Mouse (Mus musculus) lung, adult 18-20 months (tissue): ENCODE measurements around the gene Mov10.
A peak's percentile ranks its signal among the peaks of the same experiment; 100 is the strongest.
"Not testable (repeated sequence)": the region's sequence is repeated elsewhere in the genome, so short reads cannot be mapped to it uniquely, and the experiment has no call there.

ENCODE experiments used
- DNase-seq, 2 experiments: peaks; one replicate each; pipeline ENCODE4 v3.0.0; 2022; ENCODE audit warnings: mixed read lengths in 2 of 2

Mov10 gene

DNA sequence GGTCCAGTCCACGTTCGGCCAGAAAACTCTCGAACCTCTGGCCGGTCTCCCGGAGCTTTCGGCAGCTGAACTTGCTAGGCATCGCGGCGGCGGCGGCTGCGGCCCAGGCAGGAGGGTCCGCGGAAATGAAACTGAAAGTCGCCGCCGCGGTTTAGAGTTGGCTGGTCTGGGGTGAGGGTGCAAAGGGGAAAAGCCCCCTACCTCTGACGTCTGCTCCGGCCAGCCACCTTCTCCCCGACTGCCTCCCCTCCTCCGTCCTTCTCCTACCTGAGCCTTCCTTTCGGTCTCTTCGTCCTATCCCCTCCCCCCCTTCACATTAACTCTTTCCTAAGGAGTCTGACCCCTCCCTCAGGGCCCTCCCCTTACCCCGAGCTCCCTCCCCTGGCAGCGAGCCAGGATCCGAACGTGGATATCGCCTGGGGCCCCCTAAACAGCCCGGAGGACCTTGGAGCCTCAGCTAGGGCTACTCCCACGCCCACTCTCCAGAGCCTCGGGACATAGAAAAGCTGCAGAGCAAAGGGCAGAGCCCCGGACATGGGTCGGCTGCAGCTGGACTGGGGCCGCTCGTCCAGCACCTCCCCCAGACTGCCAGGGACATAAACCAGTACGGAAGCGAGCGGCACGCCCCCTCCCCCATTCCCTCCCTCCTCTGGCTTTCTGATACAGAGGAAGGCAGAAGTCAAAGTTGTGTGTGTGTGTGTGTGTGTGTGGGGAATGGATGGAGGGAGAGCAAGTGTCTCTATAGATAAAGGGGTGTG is at the start of gene Mov10:
Gene Mov10, minus strand, starts transcription at position 573 of the 758 bp plus-strand sequence.
- peak; percentile 62 to 64 for DNase-seq

DNA sequence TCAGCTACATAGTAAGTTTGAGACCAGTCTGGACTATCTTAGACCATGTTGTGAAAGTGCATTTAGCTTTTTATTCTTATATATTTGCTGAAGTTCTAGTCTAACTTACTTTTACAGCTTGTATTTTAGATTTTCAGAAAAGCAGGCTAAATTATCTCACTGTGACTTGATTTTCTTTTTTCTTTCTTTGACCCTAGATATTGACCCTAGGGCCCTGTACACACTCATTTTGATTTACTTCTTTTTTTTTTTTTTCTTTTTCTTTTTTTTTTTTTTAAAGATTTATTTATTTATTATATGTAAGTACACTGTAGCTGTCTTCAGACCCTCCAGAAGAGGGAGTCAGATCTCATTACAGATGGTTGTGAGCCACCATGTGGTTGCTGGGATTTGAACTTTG is 48.3 kb upstream of the Mov10 start:
- not testable (repeated sequence) for DNase-seq

DNA sequence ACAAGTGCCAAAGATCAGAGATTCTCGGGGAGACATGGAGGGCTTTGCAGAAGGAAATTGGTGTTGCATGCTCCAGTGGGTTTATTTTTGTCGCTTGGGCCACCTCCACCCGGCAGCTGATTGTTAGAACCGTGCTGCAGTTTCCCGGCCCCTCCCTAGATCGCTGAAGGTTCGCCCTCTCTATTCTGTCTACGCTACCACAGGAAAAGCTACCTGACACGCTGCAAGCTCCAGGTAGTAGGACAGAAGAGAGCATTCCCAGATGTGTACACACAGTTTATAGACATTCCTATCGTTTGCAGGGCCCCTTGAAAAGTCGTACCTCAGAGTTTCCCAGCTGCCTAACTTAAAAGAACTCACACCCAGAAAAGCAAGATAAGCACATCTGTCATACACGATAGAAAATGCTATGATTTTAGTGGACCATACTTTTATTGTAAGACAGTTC is 47.0 kb upstream of the Mov10 start:
- peak; percentile 33 to 57 for DNase-seq

DNA sequence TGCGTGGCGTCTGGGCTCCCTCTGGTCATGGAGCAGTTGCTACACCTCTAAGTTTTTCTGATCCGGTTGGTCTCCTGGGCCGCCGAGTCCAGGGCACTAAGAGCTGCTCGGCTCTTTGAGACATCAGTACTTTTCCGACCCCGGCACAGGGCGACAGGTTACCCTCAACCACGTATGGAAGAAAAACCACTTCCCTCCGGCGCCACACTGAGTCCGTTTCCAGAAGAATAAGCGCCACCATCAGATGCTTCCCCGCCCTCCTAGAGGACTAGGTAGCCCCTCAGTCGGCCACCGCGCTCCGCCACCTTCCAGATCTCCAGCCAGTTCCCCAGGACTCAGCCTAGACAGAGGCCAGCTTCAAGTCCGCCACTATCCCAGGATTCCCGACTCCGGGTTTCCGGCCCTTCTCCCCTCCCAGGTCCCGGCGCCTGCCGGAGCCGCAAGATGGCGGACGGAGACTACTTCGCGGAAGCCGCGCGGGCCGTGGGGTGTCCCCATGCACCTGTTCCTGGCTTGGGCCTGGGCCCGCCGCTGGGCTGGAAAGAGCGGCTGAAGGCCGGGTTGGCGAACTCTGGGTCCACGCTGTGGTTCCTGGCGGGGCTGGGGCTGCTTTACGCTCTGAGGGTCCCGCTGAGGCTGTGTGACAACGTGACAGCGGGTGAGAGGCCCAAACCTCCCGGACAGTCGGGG is 46.4 kb upstream of the Mov10 start:
- peak; percentile 89 to 92 for DNase-seq

DNA sequence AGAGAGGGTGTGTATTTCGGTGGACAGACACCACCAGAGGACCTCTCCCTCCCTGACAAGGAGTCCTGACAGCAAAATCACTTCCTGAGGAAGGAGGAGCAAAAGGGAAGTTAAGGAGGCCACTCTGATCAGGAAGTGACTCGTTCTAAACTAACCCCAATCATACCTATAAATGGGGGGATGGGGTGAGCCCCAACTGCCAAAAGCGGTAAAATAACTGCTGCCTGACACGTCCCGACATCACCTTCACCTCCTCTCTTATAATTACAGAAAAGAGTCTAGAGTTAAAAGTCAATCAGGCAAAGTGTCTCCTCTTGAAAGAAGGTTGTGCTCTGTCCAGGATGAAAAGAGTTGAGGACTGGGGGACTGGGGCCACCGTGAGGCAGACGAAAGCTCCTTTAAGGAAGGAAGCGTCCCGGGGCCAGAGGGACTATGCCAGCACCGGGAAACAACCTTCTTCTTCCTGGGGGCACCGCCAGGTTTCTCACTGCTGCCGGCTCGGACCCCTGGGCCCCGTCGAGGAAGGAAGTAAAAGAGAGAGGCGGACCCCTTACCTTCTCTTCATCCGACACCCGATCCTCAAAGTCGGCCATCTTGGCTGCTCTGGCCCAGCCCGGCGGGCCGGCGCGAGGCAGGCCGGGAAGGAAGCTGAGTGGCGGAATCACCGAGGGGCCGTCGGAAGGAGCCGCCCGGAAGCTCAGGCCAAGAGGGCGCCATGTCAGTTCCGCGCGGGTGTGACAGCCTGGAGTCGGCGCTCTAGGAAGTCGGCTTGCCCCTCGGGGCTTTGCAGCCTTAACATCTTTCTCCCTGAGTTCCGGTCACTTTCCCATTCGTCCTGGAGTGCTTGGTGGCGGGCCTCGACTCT is 45.7 kb upstream of the Mov10 start, which contains the start of the genes St7l and Capza1:
Gene St7l, plus strand, starts transcription at position 220 of the 865 bp plus-strand sequence.
Gene Capza1, minus strand, starts transcription at position 720 of the 865 bp plus-strand sequence.
- peak; percentile 90 to 92 for DNase-seq

DNA sequence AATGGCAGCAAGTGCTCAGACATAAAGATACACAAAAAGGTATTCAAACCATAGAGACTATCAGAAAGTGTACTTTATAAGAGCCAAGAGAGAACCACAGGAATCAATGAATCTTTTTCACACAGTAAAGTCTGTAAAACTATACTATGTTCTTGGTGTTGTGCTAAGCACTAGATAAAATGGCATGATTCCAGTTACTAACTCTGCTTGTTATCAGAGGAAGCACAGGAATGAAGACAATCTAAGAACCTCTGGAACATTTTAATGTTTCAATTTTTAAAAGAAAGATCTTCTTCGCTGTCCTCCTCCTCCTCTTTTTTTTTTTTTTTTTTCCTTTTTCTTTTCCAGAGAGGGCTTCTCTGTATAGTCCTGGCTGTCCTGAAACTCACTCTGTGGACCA is 40.2 kb upstream of the Mov10 start:
- no peak for DNase-seq

DNA sequence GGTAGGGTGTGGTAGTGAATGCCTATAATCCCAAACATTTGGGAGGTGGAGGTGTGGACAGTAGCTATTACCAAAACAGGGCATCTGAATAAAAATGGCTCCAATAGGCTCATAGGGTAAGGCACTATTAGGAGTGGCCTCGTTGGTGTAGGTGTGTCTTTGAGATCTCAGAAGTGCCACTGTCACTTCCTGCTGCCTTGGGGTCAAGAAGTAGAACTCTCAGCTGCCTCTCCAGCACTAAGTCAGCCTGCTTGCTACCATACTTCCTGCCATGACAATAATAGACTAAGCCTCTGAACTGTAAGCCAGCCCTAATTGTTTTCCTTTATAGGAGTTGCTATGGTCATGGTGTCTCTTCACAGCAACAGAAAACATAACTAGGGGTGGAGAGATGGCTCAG is 37.7 kb upstream of the Mov10 start:
- no peak for DNase-seq

DNA sequence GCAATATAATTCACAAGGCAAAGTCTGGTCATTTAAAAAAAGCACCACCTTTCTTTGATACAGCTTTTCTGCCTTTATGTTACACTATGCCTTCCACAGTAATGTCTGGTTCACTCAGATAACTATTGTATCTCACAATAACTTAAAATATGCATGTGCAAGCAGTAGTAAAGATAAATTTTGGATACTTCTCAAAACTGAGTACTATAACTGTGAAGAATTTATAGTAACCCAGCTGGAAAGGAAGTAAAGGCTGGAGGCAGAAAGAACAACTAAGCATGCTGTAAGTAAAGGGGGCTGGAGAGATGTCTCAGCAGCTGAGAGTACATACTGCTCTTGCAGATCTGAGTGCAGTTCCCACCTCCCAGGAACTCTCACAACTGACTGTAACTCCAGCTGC is 36.5 kb upstream of the Mov10 start:
- DNase-seq = no peak

DNA sequence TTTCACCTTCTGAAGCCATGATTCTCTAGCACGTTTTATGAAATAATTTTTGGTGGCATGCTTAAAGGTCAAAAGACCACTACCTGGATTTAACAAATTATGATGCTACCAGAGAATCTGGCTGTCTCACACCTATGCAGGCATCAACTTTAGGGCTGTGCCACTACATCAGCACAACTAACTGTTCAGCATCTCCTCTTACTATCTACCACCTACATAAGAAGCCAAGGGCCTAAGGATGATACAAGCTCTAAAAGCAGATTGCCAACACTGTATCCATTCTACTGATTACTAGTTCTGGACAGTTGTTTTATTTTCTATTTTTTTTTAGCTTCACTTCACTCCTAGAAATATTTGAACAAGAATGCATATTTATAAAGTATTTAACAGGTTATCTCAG is 36.1 kb upstream of the Mov10 start:
- DNase-seq = no peak

DNA sequence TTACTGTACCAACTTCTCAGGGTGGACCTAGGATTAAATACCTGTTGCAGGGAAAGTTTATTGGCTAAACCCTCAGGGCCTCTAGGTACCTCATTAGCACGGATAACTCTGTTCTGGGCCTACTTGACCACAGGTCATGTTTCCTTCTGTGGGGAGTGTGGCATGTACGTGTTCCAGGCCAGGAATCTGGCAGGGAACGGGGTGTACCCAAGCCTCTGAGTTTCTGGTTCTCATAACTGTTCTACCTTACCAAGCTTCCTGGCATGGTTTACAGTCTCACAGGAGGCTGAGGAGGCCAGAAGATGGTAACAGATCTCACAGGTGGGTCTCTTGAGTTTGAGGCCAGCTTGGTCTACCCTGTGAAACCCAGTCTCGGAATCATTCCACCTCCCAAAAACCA is 28.2 kb upstream of the Mov10 start:
- DNase-seq = peak in 1 of 2 experiments; percentile 18

DNA sequence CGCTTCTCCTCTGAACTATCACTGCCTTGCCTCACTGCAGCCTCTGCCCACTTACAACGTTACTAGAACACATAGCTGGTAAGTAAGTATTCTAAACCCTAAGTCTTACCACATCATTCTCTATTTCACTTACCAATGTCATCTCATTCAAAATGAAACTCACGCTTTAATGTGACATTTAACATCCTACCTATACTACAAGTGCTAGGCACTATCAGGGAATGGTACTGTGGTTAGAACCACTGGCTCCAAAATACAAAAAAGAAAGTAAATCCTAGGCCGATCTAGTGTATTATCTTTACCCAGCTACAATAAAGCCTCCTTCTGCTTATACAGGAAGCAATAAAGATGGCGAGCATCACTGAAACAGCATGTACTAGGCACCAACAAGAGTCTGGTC is 22.7 kb upstream of the Mov10 start:
- DNase-seq = no peak

DNA sequence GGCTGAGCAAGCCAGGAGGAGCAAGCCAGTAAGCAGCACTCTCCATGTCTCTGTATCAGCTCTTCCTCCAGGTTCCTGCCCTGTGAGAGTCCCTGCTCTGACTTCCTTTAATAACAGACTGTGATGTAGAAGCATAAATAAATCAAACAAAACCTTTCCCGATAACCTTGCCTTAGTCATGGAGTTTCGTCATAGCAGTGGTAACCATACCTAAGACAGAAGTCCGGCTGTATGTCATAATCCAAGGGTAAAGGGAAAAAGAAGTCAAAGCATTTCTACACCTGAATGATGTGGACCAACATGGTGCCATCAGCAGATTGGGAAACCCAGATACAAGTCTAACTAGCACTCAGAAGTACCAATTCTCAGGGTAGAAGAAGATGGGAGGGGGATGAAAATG is 17.4 kb upstream of the Mov10 start:
- no peak for DNase-seq

DNA sequence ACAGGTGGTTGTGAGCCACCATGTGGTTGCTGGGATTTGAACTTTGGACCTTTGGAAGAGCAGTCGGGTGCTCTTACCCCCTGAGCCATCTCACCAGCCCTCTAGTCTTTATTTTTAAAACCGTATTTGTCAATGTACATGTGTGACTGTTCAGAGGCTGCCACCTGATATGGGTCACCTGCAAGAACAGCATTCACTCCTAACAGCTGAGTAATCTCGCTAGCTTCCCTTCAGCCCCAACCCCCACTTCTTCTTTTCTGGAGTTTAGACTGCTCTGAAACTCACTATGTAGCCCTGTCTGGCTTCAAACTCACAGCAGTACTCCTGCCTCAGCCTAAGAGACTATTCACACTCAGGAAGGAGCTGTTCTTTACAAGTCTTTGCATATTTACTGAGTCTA is 4.0 kb upstream of the Mov10 start:
- DNase-seq = no peak

DNA sequence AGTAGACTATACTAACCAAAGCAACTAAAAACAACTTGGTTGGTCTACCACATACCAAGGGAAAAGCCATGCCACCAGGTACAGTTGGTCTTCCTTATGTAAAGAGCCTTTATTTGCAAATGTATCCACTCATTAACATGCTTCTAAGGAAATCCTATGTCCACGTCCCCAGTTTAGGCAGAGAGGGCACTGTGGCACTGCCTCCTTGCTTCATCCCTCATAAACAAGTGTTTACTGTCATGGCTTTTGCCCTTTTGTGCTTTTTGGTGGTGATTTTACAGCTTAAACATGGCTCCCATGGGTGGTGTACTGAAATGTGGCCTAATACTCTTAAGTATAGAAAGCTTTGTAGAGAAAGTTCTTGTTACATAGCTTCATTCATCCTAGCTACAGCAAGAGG is 2.1 kb upstream of the Mov10 start:
- no peak for DNase-seq

DNA sequence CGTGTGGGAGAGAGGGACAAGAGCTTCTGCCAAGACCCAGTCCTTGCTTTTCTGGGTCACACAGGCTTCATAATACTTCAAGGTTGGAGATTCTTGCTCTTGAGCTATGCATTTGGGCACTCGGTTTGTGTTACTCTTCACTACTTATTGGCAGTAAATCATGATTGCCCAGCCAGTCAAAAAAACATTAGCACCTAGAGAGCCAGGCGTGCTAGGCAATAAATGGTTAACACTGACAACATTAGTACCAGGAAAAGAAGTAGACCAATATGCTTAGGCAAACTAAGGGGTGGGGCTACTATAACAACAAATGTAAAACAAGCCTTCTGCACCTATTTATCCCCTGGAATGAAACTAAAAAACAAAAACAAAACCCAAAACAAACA is 379 bp upstream of the Mov10 start:
- peak in 1 of 2 experiments; percentile 11 for DNase-seq

DNA sequence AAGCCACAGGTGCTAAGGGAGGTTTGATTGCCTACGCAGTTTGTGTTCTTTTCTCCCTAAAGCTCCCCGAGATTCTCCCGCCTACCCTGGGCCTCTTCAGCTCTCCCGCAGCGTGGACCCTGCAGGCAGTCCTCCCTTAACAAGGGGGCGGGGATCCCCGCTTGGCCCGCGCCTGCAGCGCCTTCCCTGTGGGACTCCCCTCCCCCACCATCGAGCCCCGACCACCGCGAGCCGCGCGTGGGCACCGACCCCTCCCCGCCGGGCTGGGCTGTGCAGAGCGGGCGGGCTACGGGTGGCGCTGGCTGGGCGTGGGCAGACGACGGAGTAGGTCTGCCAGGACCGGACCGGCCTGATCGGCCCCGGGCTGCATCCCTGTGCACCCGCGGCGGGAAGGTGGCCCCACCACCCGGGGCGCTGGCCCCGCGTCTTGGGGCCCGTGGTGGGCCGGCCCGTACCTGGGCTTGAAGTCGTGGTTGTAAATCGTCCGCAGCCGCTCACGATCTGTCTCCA is 827 bp downstream of the Mov10 start:
- DNase-seq = peak; percentile 46 to 55

DNA sequence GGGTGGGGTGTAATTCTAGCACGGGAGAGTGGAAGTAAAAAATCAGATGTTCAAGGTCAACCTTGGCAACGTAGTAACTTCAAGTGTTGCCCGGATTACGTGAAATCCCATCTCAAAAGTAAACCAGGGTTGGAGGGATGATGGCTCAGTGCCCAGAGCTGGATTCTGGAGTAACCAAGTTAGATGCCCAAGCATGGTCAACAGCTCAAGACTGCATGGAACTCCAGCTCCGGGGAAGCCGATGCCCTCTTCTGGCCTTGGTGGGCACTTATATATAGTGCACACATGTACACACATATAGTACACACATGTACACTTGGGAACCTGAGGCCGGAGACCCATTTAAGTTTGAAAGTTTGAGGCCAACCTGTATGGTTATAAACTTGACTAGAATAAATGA is 2.2 kb downstream of the Mov10 start:
- no peak for DNase-seq

DNA sequence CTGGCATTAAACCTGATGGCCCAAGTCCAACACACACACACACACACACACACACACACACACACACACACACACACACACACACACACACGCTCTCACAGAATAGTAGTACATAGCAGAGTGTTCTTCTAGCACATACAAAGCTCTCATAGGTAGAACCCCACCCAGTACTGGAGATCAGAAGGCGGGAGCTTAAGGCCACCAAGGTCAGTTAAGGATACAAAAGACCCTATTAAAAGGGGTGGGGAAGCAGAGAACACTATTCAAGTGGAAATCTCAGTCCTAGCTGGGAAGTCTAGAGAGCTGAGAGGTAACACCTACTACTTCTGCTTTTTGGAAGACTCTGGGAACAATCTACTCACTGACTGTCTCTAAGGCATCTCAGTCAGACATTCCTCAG is 3.0 kb downstream of the Mov10 start:
- no peak for DNase-seq

DNA sequence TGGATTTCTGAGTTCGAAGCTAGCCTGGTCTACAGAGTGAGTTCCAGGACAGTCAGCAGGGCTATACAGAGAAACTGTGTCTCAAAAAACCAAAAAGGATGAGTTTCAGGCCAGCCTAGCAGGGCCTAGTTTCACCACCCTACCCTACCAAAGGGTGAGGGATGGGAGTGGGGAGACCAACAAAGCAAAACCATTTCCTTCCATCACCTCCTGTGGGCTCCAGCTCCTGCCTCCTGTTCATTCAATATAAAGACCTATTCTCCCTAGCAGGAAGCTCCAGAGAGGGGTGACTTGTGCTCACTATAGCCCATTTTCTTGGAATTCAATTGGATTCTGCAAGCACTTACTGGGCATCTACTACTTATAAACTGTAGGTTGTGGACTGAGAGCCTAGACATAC is 3.6 kb downstream of the Mov10 start:
- no peak for DNase-seq

DNA sequence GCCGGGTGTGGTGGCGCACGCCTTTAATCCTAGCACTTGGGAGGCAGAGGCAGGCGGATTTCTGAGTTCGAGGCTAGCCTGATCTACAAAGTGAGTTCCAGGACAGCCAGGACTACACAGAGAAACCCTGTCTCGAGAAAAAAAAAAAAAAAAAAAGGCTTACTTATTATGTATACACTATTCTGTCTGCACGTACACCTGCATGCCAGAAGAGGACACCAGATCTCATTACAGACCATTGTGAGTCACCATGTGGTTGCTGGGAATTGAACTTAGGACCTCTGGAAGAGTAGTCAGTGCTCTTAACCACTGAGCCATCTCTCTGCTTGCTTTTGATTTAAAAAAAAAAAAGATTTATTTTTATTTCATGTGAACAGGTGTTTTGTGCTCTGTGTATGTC is 5.1 kb downstream of the Mov10 start:
- not testable (repeated sequence) for DNase-seq

DNA sequence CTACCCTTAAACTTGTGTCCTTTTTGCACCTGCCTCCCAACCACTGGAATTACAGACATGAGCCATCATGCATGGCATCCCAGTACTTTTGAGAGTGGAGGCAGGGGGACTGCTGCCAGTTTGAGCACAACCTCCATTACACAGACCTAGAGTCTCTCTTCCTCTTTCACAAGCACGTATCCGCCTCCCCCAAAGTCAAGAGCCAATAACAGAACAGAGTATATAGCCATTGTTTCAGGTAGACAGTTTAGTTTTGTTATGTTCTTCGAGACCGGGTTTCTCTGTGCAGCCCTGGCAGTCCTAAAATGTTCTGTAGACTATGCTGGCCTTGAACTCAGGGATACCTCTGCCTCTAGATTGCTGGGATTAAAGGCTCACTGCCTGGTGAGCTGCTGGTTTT is 6.1 kb downstream of the Mov10 start:
- no peak for DNase-seq

DNA sequence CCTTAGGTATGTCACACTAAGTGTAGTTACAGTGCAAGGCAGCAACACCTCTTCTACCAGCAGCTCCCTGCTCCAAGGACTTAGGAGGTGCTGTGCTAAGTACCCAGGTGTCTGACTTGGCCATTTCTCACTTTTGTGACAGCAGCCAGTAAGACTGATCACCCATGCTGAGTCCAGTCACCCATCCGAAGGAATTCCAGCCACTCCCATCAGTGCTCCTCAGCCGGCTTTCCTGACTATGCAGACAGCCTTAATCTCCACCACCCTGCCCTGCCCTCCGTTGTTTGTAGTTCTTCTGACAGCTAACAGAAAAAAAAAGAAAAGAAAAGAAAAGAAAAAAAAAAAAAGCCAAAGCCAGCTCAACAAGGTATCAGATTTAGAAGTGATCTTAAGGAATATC is 6.6 kb downstream of the Mov10 start:
- no peak for DNase-seq

DNA sequence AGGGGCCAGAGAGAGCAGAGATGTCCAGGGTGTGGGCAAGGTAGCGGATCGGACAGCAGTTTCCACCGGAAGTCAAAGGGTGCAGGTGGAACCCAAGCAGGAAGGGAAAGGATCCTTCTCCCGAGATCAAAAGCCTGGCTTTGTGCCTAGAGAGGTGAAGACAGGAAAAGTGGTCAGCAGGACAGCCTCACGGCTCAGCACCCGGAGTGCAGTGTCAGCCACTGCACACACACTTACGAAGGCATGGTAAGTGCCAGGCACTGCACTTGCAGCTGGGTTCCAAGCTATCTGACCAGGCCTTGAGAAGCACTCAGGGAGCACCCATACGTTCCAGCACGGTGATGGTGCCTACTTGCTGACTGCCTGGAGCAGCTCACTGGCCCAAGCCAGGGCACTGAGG is 12.8 kb downstream of the Mov10 start:
- DNase-seq = no peak
